Mouse (Mus musculus) forebrain, postnatal 0 days (tissue): ENCODE data around the gene Aqp1. TPM values are rescaled to one million over a fixed set of nuclear protein-coding genes. Genes with fewer than 3 reads are reported as not detected.

Experiments used
- ATAC-seq: fragments of 200-750 bp; cut with Nextera tagmentation; 2 replicates; pipeline ENCODE4 v1.8.0; 2017; ENCODE audit warnings: mild to moderate bottlenecking, moderate library complexity
- DNase-seq: peaks from one replicate; pipeline ENCODE4 v3.0.0-alpha.2; 2015
- H3K27ac ChIP-seq: fragments of 300-500 bp; sonication (generic); 2 replicates; pipeline ENCODE4 v1.5.1; 2014; ENCODE audit warnings: low read depth, mild to moderate bottlenecking, antibody characterized with exemption, low read length, moderate library complexity, mixed read lengths
- H3K27me3 ChIP-seq: fragments of 300-500 bp; sonication (generic); 2 replicates; pipeline ENCODE4 v1.6.1; 2014; ENCODE audit warnings: mild to moderate bottlenecking, low read length, mixed read lengths; ENCODE audit not compliant: insufficient read depth
- H3K36me3 ChIP-seq: fragments of 300-500 bp; sonication (generic); 2 replicates; pipeline ENCODE4 v1.6.1; 2014; ENCODE audit warnings: mild to moderate bottlenecking, moderate library complexity; ENCODE audit not compliant: insufficient read depth
- H3K4me1 ChIP-seq: fragments of 300-500 bp; sonication (generic); 2 replicates; pipeline ENCODE4 v1.6.1; 2014; ENCODE audit warnings: antibody characterized with exemption; ENCODE audit not compliant: insufficient read depth
- H3K4me2 ChIP-seq: fragments of 300-500 bp; sonication (generic); 2 replicates; pipeline ENCODE4 v1.6.1; 2014; ENCODE audit warnings: low read depth, mild to moderate bottlenecking, moderate library complexity
- H3K4me3 ChIP-seq: fragments of 300-500 bp; sonication (generic); 2 replicates; pipeline ENCODE4 v1.5.1; 2014; ENCODE audit warnings: low read depth, low read length, mixed read lengths
- H3K9ac ChIP-seq: fragments of 300-500 bp; sonication (generic); 2 replicates; pipeline ENCODE4 v1.6.1; 2014; ENCODE audit warnings: mild to moderate bottlenecking
- H3K9me3 ChIP-seq: fragments of 300-500 bp; sonication (generic); 2 replicates; pipeline ENCODE4 v1.6.1; 2016; ENCODE audit warnings: low read length
- CTCF ChIP-seq: sonication (generic); IDR thresholded peaks from 2 replicates; pipeline ENCODE4 v1.5.1; 2016; ENCODE audit warnings: antibody characterized with exemption, control low read depth, low read depth
- WGBS: fragments of 180-500 bp; shearing (Covaris S2); extraction: QIAGEN DNeasy Blood & Tissue Kit; methylation state at CpG from one replicate; pipeline ENCODE4 v1.1.7; 2014; 5-methylcytosine and 5-hydroxymethylcytosine counted together
- polyA plus RNA-seq: library from polyadenylated mRNA; unstranded; fragments of >200 nt; fragmentation: Nextera tagmentation; extraction: Ambion mirVana; gene quantifications from 2 replicates; pipeline ENCODE4 v1.2.1, GENCODE M21; 2015
- total RNA-seq: library from RNA; depleted of rRNA; stranded (reverse); fragments of >200 nt; gene quantifications from 2 replicates; pipeline ENCODE4 v1.2.3, GENCODE M21; 2014

Aqp1 gene
- total and polyA plus RNA-seq, 2 experiments from 2014 or later = 11.9 to 13.0 TPM

GRCm38 (mm10) chr6:55331315-55331714 lies 4.9 kb upstream of the Aqp1 start:
- Histone ChIP-seq H3K4me3 (no peak overlapping the region), H3K4me1 (peaks cover 9% of the 10 kb centered on the region), H3K27ac (no peak overlapping the region), H3K9me3 (no peaks in the 10 kb centered on the region), H3K27me3 (no peaks in the 10 kb centered on the region), H3K4me2 (no peak overlapping the region), H3K9ac (no peak overlapping the region), H3K36me3 (no peaks in the 10 kb centered on the region)
- WGBS = 78% methylated on average over 6 of the region's 6 CpGs
- no peak for TF ChIP-seq CTCF
- no peak for ATAC-seq
- no peak for DNase-seq

GRCm38 (mm10) chr6:55332100-55332772 lies 4.0 kb upstream of the Aqp1 start:
- Histone ChIP-seq H3K4me2 (0 out of 2 replicates have a peak overlapping the region, but pooled peaks have one; percentile 3), H3K4me1 (peaks cover 9% of the 10 kb centered on the region), H3K9me3 (no peaks in the 10 kb centered on the region), H3K36me3 (no peaks in the 10 kb centered on the region), H3K4me3 (no peak overlapping the region), H3K9ac (no peak overlapping the region), H3K27me3 (no peaks in the 10 kb centered on the region), H3K27ac (no peak overlapping the region)
- no peak for TF ChIP-seq CTCF
- peak; percentile 40 for ATAC-seq
- no peak for DNase-seq
- WGBS = 34% methylated on average over 5 of the region's 5 CpGs

GRCm38 (mm10) chr6:55332773-55333109 lies 3.5 kb upstream of the Aqp1 start:
- WGBS = 35% methylated on average over 6 of the region's 6 CpGs
- Histone ChIP-seq H3K27me3 (no peaks in the 10 kb centered on the region), H3K4me3 (no peak overlapping the region), H3K4me2 (0 out of 2 replicates have a peak overlapping the region, but pooled peaks have one; percentile 3), H3K9me3 (no peaks in the 10 kb centered on the region), H3K36me3 (no peaks in the 10 kb centered on the region), H3K4me1 (peaks cover 9% of the 10 kb centered on the region), H3K9ac (no peak overlapping the region), H3K27ac (0 out of 2 replicates have a peak overlapping the region, but pooled peaks have one; percentile 15)
- ATAC-seq = peak; percentile 82
- no peak for TF ChIP-seq CTCF
- DNase-seq = peak; percentile 75

- H3K4me1 ChIP-seq = peaks cover 5% of the 10 kb centered on the region; the same call in 1 of the 2 replicates
- no peak for DNase-seq
- no peak overlapping the region for H3K4me2 ChIP-seq
- WGBS = 83% methylated on average over 5 of the region's 5 CpGs
- no peak for TF ChIP-seq CTCF
- no peak overlapping the region for H3K27ac ChIP-seq
- no peak for ATAC-seq
- no peaks in the 10 kb centered on the region; the same call in 1 of the 2 replicates for H3K27me3 ChIP-seq
- no peak overlapping the region for H3K4me3 ChIP-seq
- H3K36me3 ChIP-seq = no peaks in the 10 kb centered on the region
- H3K9ac ChIP-seq = no peak overlapping the region
- H3K9me3 ChIP-seq = no peaks in the 10 kb centered on the region
Measured at GRCm38 (mm10) chr6:55337242-55337641, 1.0 kb downstream of the Aqp1 start.

GRCm38 (mm10) chr6:55338077-55338476 lies 1.8 kb downstream of the Aqp1 start:
- H3K36me3 ChIP-seq = no peaks in the 10 kb centered on the region
- H3K27me3 ChIP-seq = no peaks in the 10 kb centered on the region; the same call in 1 of the 2 replicates
- no peak for TF ChIP-seq CTCF
- DNase-seq (no peak), ATAC-seq (no peak)
- no peaks in the 10 kb centered on the region for H3K9me3 ChIP-seq
- H3K9ac ChIP-seq = no peak overlapping the region
- H3K4me3 ChIP-seq = no peak overlapping the region
- H3K27ac ChIP-seq = no peak overlapping the region
- whole genome bisulfite sequencing = 62% methylated on average over 6 of the region's 6 CpGs
- no peak overlapping the region for H3K4me2 ChIP-seq
- no peaks in the 10 kb centered on the region for H3K4me1 ChIP-seq

- 77% methylated on average over 9 of the region's 9 CpGs for WGBS
- no peaks in the 10 kb centered on the region for H3K36me3 ChIP-seq
- no peak overlapping the region for H3K27ac ChIP-seq
- H3K4me3 ChIP-seq = no peak overlapping the region
- H3K4me2 ChIP-seq = no peak overlapping the region
- TF ChIP-seq CTCF = no peak
- H3K27me3 ChIP-seq = no peaks in the 10 kb centered on the region; the same call in 1 of the 2 replicates
- H3K4me1 ChIP-seq = no peaks in the 10 kb centered on the region
- H3K9me3 ChIP-seq = no peaks in the 10 kb centered on the region
- H3K9ac ChIP-seq = no peak overlapping the region
- DNase-seq (no peak), ATAC-seq (no peak)
Measured at GRCm38 (mm10) chr6:55338934-55339825, 2.9 kb downstream of the Aqp1 start.

GRCm38 (mm10) chr6:55341688-55342087 lies 5.5 kb downstream of the Aqp1 start:
- 38% methylated on average over 5 of the region's 5 CpGs for WGBS
- Histone ChIP-seq H3K27ac (no peak overlapping the region), H3K9me3 (no peaks in the 10 kb centered on the region), H3K4me3 (no peak overlapping the region), H3K4me2 (no peak overlapping the region), H3K9ac (no peak overlapping the region), H3K27me3 (no peaks in the 10 kb centered on the region; the same call in 1 of the 2 replicates), H3K4me1 (no peaks in the 10 kb centered on the region), H3K36me3 (no peaks in the 10 kb centered on the region)
- DNase-seq (no peak), ATAC-seq (no peak; the same call in 1 of the 2 replicates)
- no peak for TF ChIP-seq CTCF
